23 mouse cellular contexts compared by ENCODE assay signal in genomic region chr7:113687566-113687965, GRCm38 (mm10).
DNase-seq lines count a peak whose midpoint lies in the region; ATAC-seq and TF ChIP-seq lines count a peak whose summit lies in the region.
"Had no signal": no experiment of that assay in that cellular context is flagged by ENCODE, and none has a peak within 500 bp of the region (broad histone marks: within the 10 kb centered on the region; RNA-seq: fewer than 3 reads in every experiment).

No protein-coding gene starts in this region.

- no peaks in the 10 kb centered on the region for H3K36me3 ChIP-seq in embryonic facial prominence, embryonic 11.5 days (replicated peaks; ENCODE audit: control insufficient read depth, insufficient read depth, low read depth, low read length)
- H3K36me3 ChIP-seq in embryonic facial prominence, embryonic 10.5 days (replicated peaks): no peaks in the 10 kb centered on the region
- H3K36me3 ChIP-seq in lung, embryonic 14.5 days (ENCODE audit: insufficient read depth): no peaks in the 10 kb centered on the region
- H3K36me3 ChIP-seq in midbrain, embryonic 11.5 days (ENCODE audit: control insufficient read depth, insufficient read depth, low read length): no peaks in the 10 kb centered on the region
- H3K36me3 ChIP-seq in midbrain, embryonic 13.5 days: no peaks in the 10 kb centered on the region
- H3K36me3 ChIP-seq: embryonic facial prominence, embryonic 13.5 days; forebrain, embryonic 12.5 days; G1E; heart, embryonic 10.5 days had no signal

- 78% methylated on average over 6 of the region's 6 CpGs for WGBS in embryonic facial prominence, embryonic 11.5 days
- WGBS in embryonic facial prominence, embryonic 10.5 days: 80% methylated on average over 6 of the region's 6 CpGs
- 61% methylated on average over 6 of the region's 6 CpGs for WGBS in lung, embryonic 14.5 days
- WGBS in midbrain, embryonic 11.5 days: 81% methylated on average over 6 of the region's 6 CpGs
- 87% methylated on average over 6 of the region's 6 CpGs for WGBS in midbrain, embryonic 13.5 days

- no peaks in the 10 kb centered on the region for H3K9me3 ChIP-seq in embryonic facial prominence, embryonic 11.5 days (replicated peaks; ENCODE audit: control insufficient read depth, low read length)
- H3K9me3 ChIP-seq in embryonic facial prominence, embryonic 10.5 days: no peaks in the 10 kb centered on the region
- no peaks in the 10 kb centered on the region for H3K9me3 ChIP-seq in lung, embryonic 14.5 days (ENCODE audit: low read depth, low read length)
- H3K9me3 ChIP-seq in midbrain, embryonic 11.5 days (ENCODE audit: control insufficient read depth, low read length): no peaks in the 10 kb centered on the region
- H3K9me3 ChIP-seq in midbrain, embryonic 13.5 days: no peaks in the 10 kb centered on the region
- H3K9me3 ChIP-seq: embryonic facial prominence, embryonic 13.5 days; forebrain, embryonic 12.5 days; G1E; heart, embryonic 10.5 days had no signal

- TF ChIP-seq CTCF in lung, embryonic 14.5 days (IDR thresholded peaks at IDR 0.05; ENCODE audit: low read depth): no peak

- H3K4me2 ChIP-seq in embryonic facial prominence, embryonic 11.5 days (ENCODE audit: low read depth, low read length): no peak overlapping the region
- no peak overlapping the region for H3K4me2 ChIP-seq in lung, embryonic 14.5 days
- H3K4me2 ChIP-seq in midbrain, embryonic 11.5 days: no peak overlapping the region
- no peak overlapping the region for H3K4me2 ChIP-seq in midbrain, embryonic 13.5 days (replicated peaks)
- H3K4me2 ChIP-seq: embryonic facial prominence, embryonic 13.5 days; forebrain, embryonic 12.5 days; hindbrain, embryonic 14.5 days had no signal

- H3K4me3 ChIP-seq in embryonic facial prominence, embryonic 11.5 days (ENCODE audit: low read depth, low read length): no peak overlapping the region
- H3K4me3 ChIP-seq in embryonic facial prominence, embryonic 10.5 days: no peak overlapping the region
- no peak overlapping the region for H3K4me3 ChIP-seq in lung, embryonic 14.5 days (ENCODE audit: low read depth, low read length)
- no peak overlapping the region for H3K4me3 ChIP-seq in midbrain, embryonic 11.5 days (ENCODE audit: low read depth, low read length)
- H3K4me3 ChIP-seq in midbrain, embryonic 13.5 days (replicated peaks): no peak overlapping the region
- H3K4me3 ChIP-seq: embryonic facial prominence, embryonic 13.5 days; forebrain, embryonic 12.5 days; heart, embryonic 10.5 days had no signal

- H3K9ac ChIP-seq in embryonic facial prominence, embryonic 11.5 days (replicated peaks; ENCODE audit: low read length): no peak overlapping the region
- no peak overlapping the region for H3K9ac ChIP-seq in lung, embryonic 14.5 days
- no peak overlapping the region for H3K9ac ChIP-seq in midbrain, embryonic 11.5 days (ENCODE audit: low read length)
- H3K9ac ChIP-seq in midbrain, embryonic 13.5 days (replicated peaks): no peak overlapping the region
- H3K9ac ChIP-seq: embryonic facial prominence, embryonic 13.5 days; forebrain, embryonic 12.5 days; hindbrain, embryonic 14.5 days had no signal

- H3K27ac ChIP-seq in embryonic facial prominence, embryonic 11.5 days (replicated peaks; ENCODE audit: low read depth, low read length): no peak overlapping the region
- H3K27ac ChIP-seq in embryonic facial prominence, embryonic 10.5 days (replicated peaks): no peak overlapping the region
- H3K27ac ChIP-seq in lung, embryonic 14.5 days (ENCODE audit: low read depth): peak overlapping the region; percentile 47; the same call in 1 of the 2 replicates
- H3K27ac ChIP-seq in midbrain, embryonic 11.5 days (ENCODE audit: low read depth, low read length): peak overlapping the region; percentile 7; the same call in 1 of the 2 replicates
- no peak overlapping the region for H3K27ac ChIP-seq in midbrain, embryonic 13.5 days
- H3K27ac ChIP-seq: embryonic facial prominence, embryonic 13.5 days; forebrain, embryonic 12.5 days; heart, embryonic 10.5 days; hindbrain, embryonic 14.5 days had no signal

- no peaks in the 10 kb centered on the region for H3K27me3 ChIP-seq in embryonic facial prominence, embryonic 11.5 days (ENCODE audit: control insufficient read depth, insufficient read depth, low read length)
- H3K27me3 ChIP-seq in embryonic facial prominence, embryonic 10.5 days (replicated peaks; ENCODE audit: low read depth, poor library complexity, severe bottlenecking): no peaks in the 10 kb centered on the region
- H3K27me3 ChIP-seq in lung, embryonic 14.5 days (ENCODE audit: insufficient read depth, low read length): no peaks in the 10 kb centered on the region
- H3K27me3 ChIP-seq in midbrain, embryonic 11.5 days (ENCODE audit: control insufficient read depth, insufficient read depth, low read length): no peaks in the 10 kb centered on the region
- no peaks in the 10 kb centered on the region for H3K27me3 ChIP-seq in midbrain, embryonic 13.5 days
- H3K27me3 ChIP-seq: embryonic facial prominence, embryonic 13.5 days; forebrain, embryonic 12.5 days had no signal

- no peak for DNase-seq in embryonic facial prominence, embryonic 11.5 days (ENCODE audit: low spot score)
- DNase-seq in embryonic facial prominence, embryonic 10.5 days (ENCODE audit: low spot score): no peak
- no peak for DNase-seq in lung, embryonic 14.5 days
- DNase-seq in lung, postnatal 36 days: no peak
- peak; percentile 77 for DNase-seq in midbrain, embryonic 11.5 days (ENCODE audit: low spot score, missing footprints)
- no peak for DNase-seq in left cerebral cortex, postnatal 10 days (ENCODE audit: extremely low spot score in 1 of 2, low spot score in 2 of 2)
- DNase-seq: adrenal gland, adult 8-10 months; adrenal gland, postnatal 36 days; B cell, adult 2 months; cerebellum, adult 2 months; cerebellum, postnatal 10 days; gastrocnemius, postnatal 14 days; heart, postnatal 10 days; heart, postnatal 4 days had no signal

- ATAC-seq in embryonic facial prominence, embryonic 11.5 days (replicated peaks; ENCODE audit: insufficient number of reproducible peaks, low FRiP score, low TSS enrichment, low read depth): 0 out of 2 replicates have a peak, but pooled peaks have one; percentile 18
- ATAC-seq in lung, embryonic 14.5 days (ENCODE audit: insufficient read depth): no peak
- no peak for ATAC-seq in midbrain, embryonic 11.5 days (ENCODE audit: low FRiP score)
- no peak for ATAC-seq in midbrain, embryonic 13.5 days
- 0 out of 2 replicates have a peak, but pooled peaks have one; percentile 11 for ATAC-seq in megakaryocyte, adult 5-6 weeks (ENCODE audit: poor library complexity, severe bottlenecking)
- ATAC-seq: CD4-positive, CD25-positive, alpha-beta regulatory T cell, adult 4 months; forebrain, embryonic 16.5 days had no signal

- intact Hi-C loops in left cerebral cortex, postnatal 10 days (cut with DNase I): no loop called here

- H3K4me1 ChIP-seq in embryonic facial prominence, embryonic 11.5 days (ENCODE audit: control insufficient read depth, insufficient read depth, low read length): no peaks in the 10 kb centered on the region; the same call in 1 of the 2 replicates
- peaks cover 37% of the 10 kb centered on the region for H3K4me1 ChIP-seq in embryonic facial prominence, embryonic 10.5 days
- H3K4me1 ChIP-seq in lung, embryonic 14.5 days (ENCODE audit: insufficient read depth): no peaks in the 10 kb centered on the region
- no peaks in the 10 kb centered on the region; the same call in 1 of the 2 replicates for H3K4me1 ChIP-seq in midbrain, embryonic 11.5 days (ENCODE audit: control insufficient read depth, insufficient read depth, low read length)
- H3K4me1 ChIP-seq in midbrain, embryonic 13.5 days (replicated peaks): peaks cover 8% of the 10 kb centered on the region; the same call in 1 of the 2 replicates

Comparison
In these comparisons a context has a peak if more than half of its experiments do, and no peak if none do; other contexts are left out.
1. H3K27ac ChIP-seq: peak in lung, embryonic 14.5 days (single experiment) and midbrain, embryonic 11.5 days (single experiment); none in embryonic facial prominence, embryonic 11.5 days (single experiment), embryonic facial prominence, embryonic 10.5 days (single experiment) and midbrain, embryonic 13.5 days (single experiment).
2. ATAC-seq: peak in embryonic facial prominence, embryonic 11.5 days (single experiment) and megakaryocyte, adult 5-6 weeks (single experiment); none in lung, embryonic 14.5 days (single experiment), midbrain, embryonic 11.5 days (single experiment) and midbrain, embryonic 13.5 days (single experiment).